Comparison of ENCODE assay signal across 21 mouse cellular contexts in the genomic region with DNA sequence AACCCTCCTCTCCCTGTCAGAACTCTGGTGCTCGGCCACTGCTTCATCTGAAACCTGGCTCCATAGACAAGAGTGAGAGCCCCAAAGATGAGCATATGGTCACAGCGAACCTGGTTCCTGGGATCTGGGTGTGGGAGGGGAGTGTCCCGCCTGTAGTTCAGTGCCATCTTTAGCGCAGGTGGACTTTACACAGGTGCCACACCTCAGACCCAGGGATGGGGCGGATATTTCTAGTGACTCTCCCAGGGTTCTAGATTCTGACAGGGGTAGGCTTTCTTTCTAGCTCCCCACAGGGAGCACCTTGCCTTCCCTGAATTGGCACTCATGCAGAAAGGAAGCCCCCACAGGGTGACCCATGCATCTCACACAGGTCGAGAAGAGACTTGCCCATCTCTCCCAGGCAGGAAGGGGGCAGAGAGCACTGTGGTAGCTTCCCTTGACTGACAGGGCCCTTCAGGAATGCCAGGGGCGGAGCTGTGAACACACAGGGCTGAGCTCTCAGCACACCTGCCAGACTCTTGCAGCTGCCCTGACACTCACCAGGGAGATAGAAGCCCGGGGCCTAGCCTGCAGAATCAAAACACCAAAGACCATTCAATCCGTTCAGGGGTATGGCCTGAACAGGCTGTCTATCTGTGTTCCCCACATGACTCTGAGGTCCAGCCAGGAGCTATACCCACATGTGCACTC. TPM values are rescaled to one million over a fixed set of nuclear protein-coding genes. Genes with fewer than 3 reads are reported as not detected.
A peak's percentile ranks its signal among the peaks of the same experiment; 100 is the strongest.
DNase-seq lines count a peak whose midpoint lies in the region; ATAC-seq and TF ChIP-seq lines count a peak whose summit lies in the region.
"Had no signal": no experiment of that assay in that cellular context is flagged by ENCODE, and none has a peak within 500 bp of the region (broad histone marks: within the 10 kb centered on the region; RNA-seq: fewer than 3 reads in every experiment).

No protein-coding gene starts in this region.

- peak overlapping the region; percentile 9; the same call in 1 of the 2 replicates for H3K9ac ChIP-seq in midbrain, embryonic 14.5 days (replicated peaks; ENCODE audit: low read length)
- H3K9ac ChIP-seq in midbrain, embryonic 13.5 days (replicated peaks): no peak overlapping the region
- no peak overlapping the region for H3K9ac ChIP-seq in hindbrain, embryonic 13.5 days
- H3K9ac ChIP-seq: embryonic facial prominence, embryonic 15.5 days; hindbrain, embryonic 12.5 days; liver, embryonic 13.5 days had no signal

- no peak for ATAC-seq in midbrain, embryonic 14.5 days (ENCODE audit: low FRiP score, low TSS enrichment)
- ATAC-seq in midbrain, embryonic 13.5 days: no peak
- no peak for ATAC-seq in hindbrain, embryonic 13.5 days (ENCODE audit: low FRiP score)

- H3K4me3 ChIP-seq in gastrocnemius, adult 2 months: peak overlapping the region; percentile 26
- H3K4me3 ChIP-seq in midbrain, embryonic 14.5 days (replicated peaks; ENCODE audit: low read depth, low read length): no peak overlapping the region
- no peak overlapping the region for H3K4me3 ChIP-seq in midbrain, embryonic 13.5 days (replicated peaks)
- H3K4me3 ChIP-seq in small intestine, adult 2 months (ENCODE audit: low read depth, low read length): peak overlapping the region; percentile 23; the same call in 1 of the 2 replicates
- no peak overlapping the region for H3K4me3 ChIP-seq in hindbrain, embryonic 13.5 days
- H3K4me3 ChIP-seq: hindbrain, embryonic 12.5 days; liver, embryonic 13.5 days had no signal

- no peaks in the 10 kb centered on the region for H3K36me3 ChIP-seq in midbrain, embryonic 14.5 days (ENCODE audit: control insufficient read depth, insufficient read depth, low read length)
- no peaks in the 10 kb centered on the region for H3K36me3 ChIP-seq in midbrain, embryonic 13.5 days
- H3K36me3 ChIP-seq in small intestine, adult 2 months (ENCODE audit: control insufficient read depth, insufficient read depth, low read length): peaks cover 3% of the 10 kb centered on the region; the same call in 1 of the 2 replicates
- H3K36me3 ChIP-seq in hindbrain, embryonic 13.5 days: no peaks in the 10 kb centered on the region
- H3K36me3 ChIP-seq: hindbrain, embryonic 12.5 days; liver, embryonic 13.5 days had no signal

- no peak; the same call in 1 of the 2 replicates for TF ChIP-seq POLR2A in small intestine, adult 2 months (IDR thresholded peaks at IDR 0.05; ENCODE audit: low read depth, low read length)

- 61% methylated on average over 9 of the region's 9 CpGs for WGBS in midbrain, embryonic 14.5 days
- WGBS in midbrain, embryonic 13.5 days: 60% methylated on average over 9 of the region's 9 CpGs
- WGBS in small intestine, adult 2 months: 21% methylated on average over 9 of the region's 9 CpGs
- 58% methylated on average over 9 of the region's 9 CpGs for WGBS in hindbrain, embryonic 13.5 days

- no peaks in the 10 kb centered on the region for H3K9me3 ChIP-seq in midbrain, embryonic 14.5 days (ENCODE audit: control insufficient read depth, low read length)
- no peaks in the 10 kb centered on the region for H3K9me3 ChIP-seq in midbrain, embryonic 13.5 days
- no peaks in the 10 kb centered on the region for H3K9me3 ChIP-seq in hindbrain, embryonic 13.5 days
- H3K9me3 ChIP-seq: embryonic facial prominence, embryonic 15.5 days; hindbrain, embryonic 12.5 days; liver, embryonic 13.5 days had no signal

- intact Hi-C loops in gastrocnemius, adult 2 months (cut with DNase I): loop anchor here (5.0 kb wide), 3 partner anchors 38 to 248 kb away; no protein-coding TSS in a partner anchor
- intact Hi-C loops in gastrocnemius, postnatal 14 days (cut with DNase I; ENCODE audit: low total_unique reads): loop anchor here (5.0 to 10.0 kb wide), 3 partner anchors 96 to 246 kb away; no protein-coding TSS in a partner anchor

- H3K4me2 ChIP-seq in midbrain, embryonic 14.5 days (ENCODE audit: low read length): no peak overlapping the region
- no peak overlapping the region for H3K4me2 ChIP-seq in midbrain, embryonic 13.5 days (replicated peaks)
- no peak overlapping the region for H3K4me2 ChIP-seq in hindbrain, embryonic 13.5 days
- H3K4me2 ChIP-seq: hindbrain, embryonic 12.5 days; liver, embryonic 13.5 days had no signal

- H3K27me3 ChIP-seq in midbrain, embryonic 14.5 days (ENCODE audit: control insufficient read depth, insufficient read depth, low read length): peaks cover 35% of the 10 kb centered on the region
- peaks cover 72% of the 10 kb centered on the region for H3K27me3 ChIP-seq in midbrain, embryonic 13.5 days
- H3K27me3 ChIP-seq in small intestine, adult 2 months (ENCODE audit: control insufficient read depth, insufficient read depth, low read length): peaks cover 4% of the 10 kb centered on the region; the same call in 1 of the 2 replicates
- H3K27me3 ChIP-seq in hindbrain, embryonic 13.5 days: peaks cover 91% of the 10 kb centered on the region

- no peak for DNase-seq in gastrocnemius, adult 2 months
- DNase-seq in gastrocnemius, postnatal 14 days: no peak
- no peak for DNase-seq in midbrain, embryonic 14.5 days
- peak; percentile 45 for DNase-seq in kidney, postnatal 14 days
- no peak for DNase-seq in thymus, postnatal 25 days
- DNase-seq: adrenal gland, postnatal 14 days; cerebellum, adult 2 months; gastrocnemius, postnatal 36 days; liver, embryonic 13.5 days; lung, postnatal 14 days; spleen, adult 18-20 months had no signal

- peaks cover 15% of the 10 kb centered on the region; the same call in 1 of the 2 replicates for H3K4me1 ChIP-seq in midbrain, embryonic 14.5 days (ENCODE audit: control insufficient read depth, insufficient read depth, low read length)
- H3K4me1 ChIP-seq in midbrain, embryonic 13.5 days (replicated peaks): peaks cover 23% of the 10 kb centered on the region
- H3K4me1 ChIP-seq in small intestine, adult 2 months (ENCODE audit: control insufficient read depth, insufficient read depth, insufficient read length, low read length): peaks cover 34% of the 10 kb centered on the region; the same call in 1 of the 2 replicates
- H3K4me1 ChIP-seq in hindbrain, embryonic 13.5 days (replicated peaks): peaks cover 37% of the 10 kb centered on the region

- TF ChIP-seq CTCF in gastrocnemius, adult 2 months (IDR thresholded peaks at IDR 0.05): no peak
- no peak for TF ChIP-seq CTCF in small intestine, adult 2 months (IDR thresholded peaks at IDR 0.05; ENCODE audit: extremely low read depth, insufficient read length, insufficient replicate concordance, low read depth, low read length)

- H3K27ac ChIP-seq in gastrocnemius, adult 2 months: peak overlapping the region; percentile 91
- H3K27ac ChIP-seq in midbrain, embryonic 14.5 days (replicated peaks; ENCODE audit: low read depth, low read length): no peak overlapping the region
- no peak overlapping the region for H3K27ac ChIP-seq in midbrain, embryonic 13.5 days
- peak overlapping the region; percentile 83 for H3K27ac ChIP-seq in small intestine, adult 2 months (ENCODE audit: insufficient read depth, low read depth, low read length)
- H3K27ac ChIP-seq in hindbrain, embryonic 13.5 days: no peak overlapping the region
- H3K27ac ChIP-seq: embryonic facial prominence, embryonic 15.5 days; hindbrain, embryonic 12.5 days; liver, embryonic 13.5 days had no signal

RNA-seq across cellular contexts. Expression of gene Nbl1, which starts 3.7 kb away (rescaled TPM):
- 10 to 100 TPM; 19.9 to 40.8 TPM for total RNA-seq in gastrocnemius, adult 2 months (2021)
- 10 to 100 TPM; 32.2 to 39.6 TPM for total RNA-seq in gastrocnemius, postnatal 14 days (2021)
- polyA plus RNA-seq in midbrain, embryonic 14.5 days (2014; fragmentation: Nextera tagmentation; extraction: Ambion mirVana): 12.8 and 27.5 TPM in 2 replicates
- polyA plus RNA-seq in midbrain, embryonic 13.5 days (2015; fragmentation: Nextera tagmentation; extraction: Ambion mirVana): 22.1 and 32.0 TPM in 2 replicates
- 72.9 and 160 TPM in 2 replicates for polyA plus RNA-seq in small intestine, adult 2 months (2012; rRNA removed)
- polyA plus RNA-seq in hindbrain, embryonic 13.5 days (2015; fragmentation: Nextera tagmentation; extraction: Ambion mirVana): 40.8 and 45.3 TPM in 2 replicates
- total RNA-seq: megakaryocyte-erythroid progenitor cell, adult 5-6 weeks; monocyte, adult 5-6 weeks had no signal

RNA-seq across cellular contexts. Expression of gene Htr6, which starts 13.8 kb away (rescaled TPM):
- total RNA-seq in gastrocnemius, adult 2 months (2021): not detected
- total RNA-seq in gastrocnemius, postnatal 14 days (2021): not detected
- 0.32 and 0.57 TPM in 2 replicates for polyA plus RNA-seq in midbrain, embryonic 14.5 days (2014; fragmentation: Nextera tagmentation; extraction: Ambion mirVana)
- 0.11 and 0.14 TPM in 2 replicates for polyA plus RNA-seq in midbrain, embryonic 13.5 days (2015; fragmentation: Nextera tagmentation; extraction: Ambion mirVana)
- polyA plus RNA-seq in small intestine, adult 2 months (2012; rRNA removed): 0.76 and 1.8 TPM in 2 replicates
- 0.18 and 0.27 TPM in 2 replicates for polyA plus RNA-seq in hindbrain, embryonic 13.5 days (2015; fragmentation: Nextera tagmentation; extraction: Ambion mirVana)
- total RNA-seq: adrenal gland, postnatal 14 days; gastrocnemius, postnatal 36 days; megakaryocyte-erythroid progenitor cell, adult 5-6 weeks; monocyte, adult 5-6 weeks had no signal
- polyA plus RNA-seq: heart, postnatal 0 days; hindbrain, embryonic 12.5 days; liver, embryonic 13.5 days; stomach, embryonic 14.5 days; thymus, postnatal 0 days had no signal

RNA-seq across cellular contexts. Expression of gene Minos1, which starts 41.8 kb away (rescaled TPM):
- total RNA-seq in gastrocnemius, adult 2 months (2021): 100 to 1,000 TPM; 304 to 430 TPM
- 100 to 1,000 TPM; 434 to 465 TPM for total RNA-seq in gastrocnemius, postnatal 14 days (2021)
- 346 and 393 TPM in 2 replicates for polyA plus RNA-seq in midbrain, embryonic 14.5 days (2014; fragmentation: Nextera tagmentation; extraction: Ambion mirVana)
- 414 and 419 TPM in 2 replicates for polyA plus RNA-seq in midbrain, embryonic 13.5 days (2015; fragmentation: Nextera tagmentation; extraction: Ambion mirVana)
- 15.4 and 29.4 TPM in 2 replicates for polyA plus RNA-seq in small intestine, adult 2 months (2012; rRNA removed)
- 424 and 441 TPM in 2 replicates for polyA plus RNA-seq in hindbrain, embryonic 13.5 days (2015; fragmentation: Nextera tagmentation; extraction: Ambion mirVana)

Comparison
In these comparisons a context has a peak if more than half of its experiments do, and no peak if none do; other contexts are left out.
1. H3K27ac ChIP-seq: peak in gastrocnemius, adult 2 months (single experiment) and small intestine, adult 2 months (single experiment); none in midbrain, embryonic 14.5 days (single experiment), midbrain, embryonic 13.5 days (single experiment) and hindbrain, embryonic 13.5 days (single experiment).
2. H3K4me3 ChIP-seq: peak in gastrocnemius, adult 2 months (single experiment) and small intestine, adult 2 months (single experiment); none in midbrain, embryonic 14.5 days (single experiment), midbrain, embryonic 13.5 days (single experiment) and hindbrain, embryonic 13.5 days (single experiment).
3. RNA of gene Minos1, which starts 41.8 kb away (polyA plus RNA-seq): 424 to 441 TPM in hindbrain, embryonic 13.5 days, 414 to 419 TPM in midbrain, embryonic 13.5 days and 346 to 393 TPM in midbrain, embryonic 14.5 days; 15.4 to 29.4 TPM in small intestine, adult 2 months; every median in the first group is over 10 times any median in the second.